Mouse (Mus musculus) mouse embryonic stem cell (cell line): ENCODE results near the gene Dpp6.

Experiments
- in situ Hi-C, 2 experiments: fragments of 300-500 bp; cut with MboI; formaldehyde crosslinking; loops; 1 replicate in 1 of 2; 3 replicates in 1 of 2; pipeline ENCODE4 v1.14.3; 2019 to 2020; ENCODE audit warnings: low sequenced_read_pairs in 2 of 2, low pct_unique_long_range_greater_than_20kb in 1 of 2, mixed read lengths in 1 of 2; ENCODE audit not compliant: unreplicated experiment in 1 of 2

Gene Dpp6

DNA sequence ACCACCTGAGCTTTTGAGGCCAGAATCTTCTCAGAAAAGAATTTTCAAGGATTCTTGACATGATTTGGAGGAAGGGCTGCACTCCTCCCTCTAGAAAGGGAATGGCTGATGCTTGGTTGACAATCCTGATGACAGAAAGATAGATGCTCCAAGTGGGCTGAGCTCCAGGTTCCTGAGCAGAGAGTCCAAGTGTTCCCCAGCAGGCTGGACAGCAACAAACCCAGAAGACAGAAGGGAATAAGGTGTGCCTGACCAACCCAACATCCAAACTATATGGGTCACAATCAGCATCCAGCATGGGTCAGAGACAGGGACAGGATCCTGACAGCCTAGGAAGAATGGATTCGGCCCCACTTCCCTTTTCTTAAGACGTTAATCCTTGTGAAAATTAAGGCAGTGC lies 493.2 kb downstream of the Dpp6 start:
- in situ Hi-C loops = no loop called here

DNA sequence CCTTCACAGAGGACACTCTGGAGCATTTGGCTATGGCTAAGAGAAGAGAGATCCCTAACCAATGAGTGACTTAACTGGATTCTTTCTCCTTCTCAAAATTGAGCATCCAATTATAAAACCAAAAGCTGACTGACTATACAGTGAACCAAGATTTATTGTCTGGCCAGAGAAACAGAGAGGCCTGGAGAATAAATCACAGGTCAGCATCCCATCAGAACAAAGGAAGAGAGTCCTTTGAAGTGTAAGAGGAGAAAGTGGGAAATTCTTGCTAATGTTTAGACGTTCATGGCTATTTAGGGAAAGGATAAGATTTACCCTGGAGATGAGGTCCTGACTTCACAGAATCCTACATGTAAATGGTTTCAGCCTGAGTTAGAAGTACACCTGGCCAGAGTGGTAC lies 499.7 kb downstream of the Dpp6 start:
- in situ Hi-C loops = no loop called here

DNA sequence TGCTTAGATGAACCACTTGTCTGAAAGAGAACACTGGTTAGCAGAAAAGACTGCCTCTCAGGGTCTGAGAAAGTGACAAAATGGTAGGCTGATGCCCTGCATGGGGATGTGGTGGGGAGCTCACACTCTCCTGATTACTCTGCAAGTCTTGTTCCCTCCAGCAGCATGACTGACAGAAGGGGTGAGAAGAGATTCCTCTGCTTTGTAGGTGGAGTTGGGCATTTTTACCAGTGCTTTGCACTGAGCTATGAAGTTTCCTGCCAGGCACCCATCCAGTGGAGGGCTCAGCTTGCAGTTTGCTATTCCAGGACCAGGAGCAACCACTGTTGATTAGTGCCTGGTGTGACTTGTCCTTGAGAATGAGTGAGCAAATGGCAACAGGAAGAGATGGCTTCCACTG lies 500.3 kb downstream of the Dpp6 start:
- in situ Hi-C loops = no loop called here

DNA sequence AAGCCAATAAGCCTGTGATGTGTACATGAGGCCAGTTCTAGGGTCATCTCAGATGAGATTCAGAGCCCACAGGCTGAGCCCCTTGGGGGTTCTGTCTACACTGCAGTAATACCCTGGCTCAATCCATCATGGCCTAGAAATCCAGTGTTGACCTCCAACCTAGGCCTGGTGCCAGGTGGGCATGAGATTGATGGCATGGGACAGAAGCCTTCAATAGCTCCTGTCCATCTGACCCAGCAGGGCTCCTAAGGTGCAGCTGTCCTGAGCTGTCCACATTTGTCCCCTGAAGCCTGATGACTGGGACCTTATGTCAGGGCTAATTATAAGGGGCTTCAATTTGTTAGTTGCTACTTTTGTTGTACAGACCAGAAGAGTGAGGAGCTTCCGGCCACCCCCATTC lies 500.8 kb downstream of the Dpp6 start:
- in situ Hi-C loops = no loop called here

DNA sequence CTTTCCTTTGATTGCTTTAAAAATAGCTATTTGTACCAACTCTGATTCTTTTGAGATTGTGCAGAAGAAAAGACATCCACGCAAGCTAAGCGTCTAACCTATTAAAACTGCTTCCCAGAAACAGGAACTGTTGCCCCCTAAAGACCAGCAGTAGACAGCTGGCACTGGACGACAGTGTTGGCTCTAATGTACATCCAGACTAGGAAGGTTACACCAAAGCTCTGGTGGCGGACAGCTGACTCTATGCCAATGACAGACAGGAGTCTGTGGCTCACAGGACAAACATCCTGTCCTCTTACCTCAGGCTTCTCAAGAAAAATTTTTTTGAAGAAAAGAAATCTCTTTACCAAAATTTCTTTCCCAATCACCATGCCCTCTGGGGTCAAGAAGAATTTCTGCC lies 502.7 kb downstream of the Dpp6 start:
- in situ Hi-C loops = no loop called here

DNA sequence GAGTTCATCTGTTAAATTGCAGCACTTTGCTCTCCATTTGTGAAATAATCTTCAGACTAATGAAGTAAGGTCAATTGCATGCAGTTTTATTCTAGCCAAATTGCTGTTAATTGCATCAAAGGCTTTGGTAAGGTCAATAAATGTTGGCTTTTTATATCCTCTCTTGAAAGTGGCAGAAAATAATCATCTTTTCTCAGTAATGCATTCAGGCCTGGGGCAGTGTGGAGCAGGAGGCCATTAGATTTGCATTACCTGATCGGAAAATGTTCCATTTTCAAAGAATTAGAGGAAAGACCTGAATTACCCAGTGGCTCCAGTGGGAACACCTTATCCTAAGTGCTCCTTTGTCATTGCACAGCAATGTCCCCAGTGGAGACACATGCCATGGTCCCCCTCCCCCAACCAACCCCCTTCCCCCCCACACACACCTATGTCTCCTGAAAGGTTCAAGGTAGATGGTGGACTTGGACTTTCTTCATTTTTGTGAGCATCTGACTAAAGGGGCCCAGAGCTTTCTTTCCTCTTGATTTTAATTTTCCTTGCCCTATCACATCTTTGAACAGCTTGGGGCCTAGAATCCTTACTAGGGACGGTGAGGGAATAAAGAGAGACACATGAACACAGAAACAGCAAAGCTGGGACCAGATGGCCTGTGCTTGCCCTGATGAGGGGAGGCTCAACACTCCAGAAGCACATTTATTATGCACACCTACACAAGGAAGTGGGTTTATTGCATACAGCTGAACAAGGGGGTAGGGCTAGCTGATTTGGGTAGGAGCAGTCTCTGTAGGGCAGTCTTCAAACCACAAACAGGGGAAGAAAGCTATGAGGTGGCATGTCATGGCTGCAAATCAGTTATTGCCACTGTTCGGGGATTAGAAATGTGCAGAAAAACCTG lies 506.1 kb downstream of the Dpp6 start:
- in situ Hi-C loops = no loop called here

DNA sequence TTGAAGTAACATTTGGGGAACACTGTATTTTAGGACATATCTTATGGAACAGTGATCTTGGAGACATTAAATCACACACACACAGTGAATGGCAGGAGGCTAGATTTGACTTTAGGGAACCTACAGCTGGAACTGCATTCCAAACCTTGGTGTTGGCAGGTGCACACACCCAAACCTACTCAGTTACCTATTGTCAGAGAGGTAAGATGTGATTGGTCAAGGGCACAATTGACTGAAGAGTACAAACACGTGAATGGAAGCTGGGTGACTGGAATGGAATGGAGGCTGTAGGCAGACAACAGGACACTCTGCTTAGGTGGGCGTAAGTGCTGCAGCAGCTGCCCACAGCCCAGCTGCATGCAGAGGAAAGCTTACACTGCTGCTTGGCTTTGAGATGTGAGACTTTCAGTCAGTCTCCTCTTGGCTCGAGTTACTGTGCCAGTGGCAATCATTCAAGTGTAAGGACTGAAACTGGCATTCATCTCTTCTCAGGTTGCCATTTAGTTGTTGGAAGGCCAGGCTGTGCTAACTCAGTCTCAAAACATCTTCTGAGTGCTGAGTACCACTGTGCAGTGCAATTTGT lies 507.4 kb downstream of the Dpp6 start:
- in situ Hi-C loops = no loop called here

DNA sequence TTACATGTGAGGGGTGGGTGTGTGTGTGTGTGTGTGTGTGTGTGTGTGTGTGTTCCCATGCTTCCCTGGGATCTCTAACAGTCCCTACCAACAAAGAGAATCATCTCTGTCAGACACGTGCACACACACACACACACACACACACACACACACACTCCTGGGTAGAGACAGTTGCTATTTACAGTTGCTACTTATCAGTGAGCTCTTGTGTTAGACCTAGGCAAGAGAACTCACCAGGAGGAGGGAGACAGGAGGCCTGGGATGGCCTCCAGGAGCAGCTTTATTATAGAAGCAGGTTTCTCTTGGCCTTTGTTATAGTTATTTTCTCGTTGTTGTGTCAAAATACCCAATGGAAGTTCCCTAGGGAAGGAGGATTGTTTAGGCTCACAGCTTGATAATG lies 519.7 kb downstream of the Dpp6 start:
- in situ Hi-C loops = no loop called here

DNA sequence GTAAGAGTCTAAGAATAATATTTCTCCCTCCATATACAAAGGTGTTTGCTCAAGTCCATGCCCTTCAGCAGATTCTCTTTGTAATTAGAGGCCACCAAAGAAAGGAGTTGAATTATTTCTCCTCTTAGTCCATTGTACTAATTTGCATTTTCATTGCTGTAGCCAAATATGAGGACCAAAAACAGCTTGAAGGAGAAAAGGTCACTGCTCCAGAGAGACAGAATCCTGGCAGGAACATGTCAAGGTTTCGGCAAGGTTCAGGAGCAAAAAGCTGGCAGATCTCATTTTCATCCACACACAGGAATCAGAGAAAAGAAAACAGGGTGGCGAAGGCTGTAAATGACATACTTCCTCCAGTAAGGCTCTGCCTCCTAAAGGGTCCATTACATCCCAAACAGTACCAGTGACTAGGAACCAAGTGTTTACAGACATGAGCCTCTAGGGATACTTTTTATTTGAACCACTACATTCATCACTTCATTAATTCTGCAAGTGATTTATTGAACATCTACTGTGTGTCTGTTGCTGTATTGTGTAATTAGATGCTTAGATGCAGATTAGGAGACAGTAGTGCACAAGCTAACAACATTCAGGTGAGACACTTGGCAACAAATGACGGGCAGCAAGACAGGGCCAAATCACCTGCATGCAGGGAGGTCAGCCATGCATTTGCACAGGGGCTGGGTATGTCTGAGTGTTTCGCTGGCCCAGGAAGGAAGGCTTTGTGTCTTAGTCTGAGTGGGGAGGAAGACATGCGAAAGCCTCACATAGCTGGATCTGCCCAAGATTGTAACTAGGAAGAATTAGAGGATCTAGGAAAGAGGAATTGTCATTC lies 522.4 kb downstream of the Dpp6 start:
- in situ Hi-C loops = no loop called here

DNA sequence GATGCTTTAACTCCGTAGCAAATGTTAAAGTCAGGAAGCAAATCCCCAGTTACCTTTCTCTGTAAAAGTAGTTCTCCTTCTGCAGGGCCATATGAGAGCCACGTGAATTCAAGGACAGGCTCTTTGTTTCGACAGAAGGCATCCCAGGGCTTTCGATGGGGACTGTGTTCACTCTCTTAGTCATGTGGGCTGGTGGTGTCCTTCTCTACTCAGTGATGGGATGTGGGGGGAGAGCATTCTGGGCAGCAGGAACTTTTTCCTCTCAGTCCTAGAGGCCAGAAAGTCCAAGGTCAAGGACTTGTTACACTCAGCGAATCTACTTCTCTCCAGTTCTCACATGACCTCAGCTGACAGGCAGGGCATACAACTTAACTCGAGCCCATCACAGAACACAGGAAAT lies 525.3 kb downstream of the Dpp6 start:
- in situ Hi-C loops = no loop called here

DNA sequence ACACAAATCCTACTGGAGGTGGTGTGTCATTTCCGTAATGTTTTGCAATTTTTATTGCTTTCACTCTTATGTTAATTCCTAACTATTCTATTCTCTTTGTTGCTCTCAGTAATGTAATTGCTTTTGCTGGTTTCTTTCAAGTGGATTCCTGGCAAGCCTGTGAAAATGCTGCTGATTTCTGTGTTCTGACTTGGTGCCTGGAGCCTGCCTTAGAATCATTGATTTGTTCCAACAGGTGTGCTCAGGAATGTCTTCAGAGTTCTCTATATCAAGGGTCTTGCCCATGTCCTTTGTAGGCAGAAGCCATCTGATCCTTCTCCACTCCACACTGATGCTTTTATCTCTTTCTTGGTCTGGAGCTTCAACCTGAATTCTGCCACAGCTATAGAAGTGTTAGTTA lies 526.6 kb downstream of the Dpp6 start:
- in situ Hi-C loops = no loop called here

DNA sequence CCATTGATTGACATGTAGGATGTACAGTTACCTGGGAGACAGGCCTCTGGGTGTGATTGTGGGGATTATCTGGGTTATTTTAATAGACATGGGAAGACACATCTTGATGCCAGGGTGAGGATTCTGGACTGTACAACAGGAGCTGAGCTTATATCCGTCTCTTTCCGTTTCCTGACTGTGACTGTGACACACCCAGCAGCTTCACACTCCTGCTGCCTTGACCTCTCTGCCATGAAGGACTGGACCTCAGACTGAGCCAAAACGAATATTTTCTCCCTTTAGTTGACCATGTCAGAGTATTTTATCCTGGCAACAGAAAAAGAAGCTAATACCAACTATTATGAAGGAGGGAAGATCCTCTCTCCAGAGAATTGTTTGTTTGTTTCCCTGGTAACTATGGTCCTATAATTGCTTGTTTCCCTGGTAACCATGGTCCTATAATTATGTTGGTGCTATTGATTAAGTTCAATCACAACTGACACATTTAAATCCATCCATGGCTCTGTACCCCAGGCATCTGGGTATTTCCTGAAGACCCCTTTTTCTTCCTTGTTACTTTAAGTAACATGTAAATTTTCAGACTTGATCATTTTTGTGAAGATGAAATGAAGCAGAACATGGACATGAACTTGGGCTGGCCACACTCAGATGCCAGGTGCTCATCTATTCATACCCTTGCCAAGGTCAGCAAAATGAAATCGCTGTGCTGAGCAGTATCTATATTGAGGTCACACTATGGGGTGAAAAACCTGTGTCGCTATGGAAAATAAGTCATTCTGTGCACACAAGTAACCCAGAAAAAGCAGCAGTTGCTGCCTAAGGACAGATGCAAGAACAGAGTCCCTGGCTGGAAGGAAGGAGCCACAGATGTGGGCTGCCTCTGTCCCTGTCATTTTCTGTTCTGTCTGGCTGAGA lies 531.4 kb downstream of the Dpp6 start:
- in situ Hi-C loops = no loop called here

DNA sequence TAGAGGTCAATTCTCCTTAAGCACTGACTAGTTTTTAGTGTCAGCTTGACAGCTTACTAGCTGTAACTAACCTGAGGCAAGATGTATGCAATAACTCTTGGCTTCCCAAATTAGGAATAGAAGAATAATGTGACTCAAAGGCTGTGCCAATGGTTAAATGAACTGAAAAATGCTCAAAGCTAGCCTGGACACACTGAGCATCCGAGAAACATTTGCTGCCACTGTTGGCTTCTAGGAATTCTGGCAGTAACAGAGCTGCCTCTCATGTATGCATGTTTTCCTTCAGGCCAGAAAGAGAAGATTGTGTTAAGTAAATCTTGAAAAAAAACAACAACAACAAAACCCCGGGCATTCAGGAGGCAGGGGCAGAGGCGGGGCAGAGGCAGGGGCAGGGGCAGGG lies 540.6 kb downstream of the Dpp6 start:
- in situ Hi-C loops = no loop called here

DNA sequence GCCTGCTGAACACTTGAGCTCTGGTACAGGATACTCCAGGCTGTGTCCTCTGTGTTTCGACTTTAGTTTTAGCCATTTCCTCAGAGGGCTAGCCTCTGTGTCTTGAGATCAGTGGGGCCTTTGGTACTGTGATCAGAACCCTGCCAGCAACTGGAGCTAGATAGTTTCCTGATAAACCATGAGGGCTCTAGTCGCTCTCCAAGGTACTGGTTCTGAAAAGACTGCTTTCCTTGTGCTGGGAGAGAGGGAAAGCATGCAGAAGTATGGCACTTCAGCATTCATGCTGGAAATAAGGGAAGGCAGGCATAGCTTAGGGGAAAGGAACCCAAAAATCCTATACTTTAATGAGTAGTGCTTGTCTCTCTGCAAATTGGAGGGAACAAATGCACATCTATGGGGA lies 548.9 kb downstream of the Dpp6 start:
- in situ Hi-C loops = no loop called here

DNA sequence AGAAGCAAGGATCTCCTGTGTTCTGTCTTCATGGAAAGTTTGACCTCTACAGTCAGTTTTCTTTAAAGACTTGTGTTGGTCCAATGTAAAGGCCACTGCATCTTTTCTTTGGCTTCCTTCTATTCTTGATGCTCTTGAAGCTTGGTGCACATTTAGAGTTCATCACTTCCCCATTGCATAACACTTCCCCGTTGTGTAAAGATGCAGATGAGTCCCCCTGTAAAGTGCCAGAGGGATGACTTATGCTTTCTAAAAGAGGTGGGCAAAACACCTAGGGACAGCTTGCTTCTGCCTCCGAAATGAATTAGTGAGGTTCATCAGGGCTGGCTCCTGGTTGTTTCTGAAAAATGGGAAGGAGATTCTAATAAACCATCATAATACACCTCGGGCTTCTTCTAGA lies 553.8 kb downstream of the Dpp6 start:
- in situ Hi-C loops = no loop called here

DNA sequence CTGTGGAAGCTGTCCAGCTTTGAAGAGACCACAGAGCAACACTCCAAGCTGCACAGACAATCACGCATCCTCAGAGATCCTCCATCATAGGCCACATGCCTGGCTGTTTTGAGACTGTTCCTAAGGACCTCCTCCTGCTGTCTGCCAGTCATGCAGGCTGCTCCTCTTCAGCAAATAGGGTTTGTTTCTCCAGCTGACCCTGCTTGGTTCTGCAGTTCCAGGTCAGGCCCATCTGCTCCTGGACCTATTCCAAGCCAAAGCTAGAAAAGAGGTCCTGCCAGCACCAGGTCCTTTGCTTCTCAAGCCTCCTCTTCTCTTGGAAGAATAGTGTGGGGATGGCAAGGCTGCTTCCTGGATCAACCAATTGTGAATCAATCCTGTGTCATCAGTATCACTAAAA lies 556.9 kb downstream of the Dpp6 start:
- in situ Hi-C loops = no loop called here

DNA sequence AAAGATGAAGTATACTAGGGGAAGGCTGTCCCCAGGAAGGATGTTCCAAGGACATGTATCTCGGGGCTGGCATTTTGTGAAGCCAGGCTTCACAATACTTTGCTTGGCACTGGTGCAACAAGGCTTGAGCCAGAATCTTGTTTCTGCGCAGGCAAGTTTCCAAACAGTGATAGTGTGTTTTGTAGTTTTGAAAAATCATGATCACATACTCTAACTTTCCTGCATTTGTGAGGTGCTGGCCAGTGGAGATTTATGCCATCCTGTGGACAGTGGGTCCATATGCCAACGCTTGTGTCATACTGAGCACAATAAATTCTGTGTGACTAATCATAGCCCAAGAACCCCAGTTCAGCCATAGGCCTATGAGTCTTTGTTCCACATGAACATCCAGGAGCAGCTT lies 558.8 kb downstream of the Dpp6 start:
- in situ Hi-C loops = no loop called here

DNA sequence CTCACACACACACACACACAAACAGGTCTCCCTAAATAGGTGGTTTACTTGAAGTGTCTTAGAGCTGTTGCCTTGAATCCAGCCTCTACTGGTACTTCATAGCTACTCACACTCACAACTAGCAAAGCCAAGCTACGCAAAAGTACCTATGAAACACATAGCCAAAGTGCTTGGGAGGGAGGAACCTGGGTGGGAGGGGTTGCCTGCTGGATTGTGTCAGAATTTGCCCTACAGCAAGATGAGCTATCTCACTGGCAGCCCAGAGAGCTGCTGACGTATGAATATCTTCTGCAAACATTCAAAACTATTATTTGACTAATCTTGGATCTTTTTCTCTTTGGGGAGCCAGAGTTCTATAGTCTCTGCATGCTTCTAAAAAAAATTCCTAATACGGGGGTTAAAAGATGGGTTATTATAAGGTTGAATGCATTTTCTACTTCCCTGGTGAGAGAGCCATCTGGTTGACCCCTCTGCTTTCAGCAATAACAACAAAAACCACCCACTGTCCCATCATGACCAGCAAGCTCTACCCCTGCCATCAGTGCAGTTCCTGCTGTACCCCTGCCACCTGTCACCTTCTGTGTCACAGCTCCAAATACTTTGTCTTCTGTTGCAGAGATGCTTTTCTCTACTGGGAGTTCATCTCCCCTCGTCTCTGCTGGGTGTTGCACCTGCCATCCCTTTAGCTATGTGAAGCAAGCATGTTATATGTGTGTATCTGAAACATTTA lies 563.8 kb downstream of the Dpp6 start:
- in situ Hi-C loops = loop anchor here in 1 of 2 experiments (10.0 kb wide), 1 partner anchor 306 kb away; no protein-coding TSS in a partner anchor
